Mouse (Mus musculus) liver, embryonic 12.5 days (tissue): ENCODE data around the gene Rps10. TPM values are rescaled to one million over a fixed set of nuclear protein-coding genes. Genes with fewer than 3 reads are reported as not detected.

Experiments used
- ATAC-seq: fragments of 200-750 bp; cut with Nextera tagmentation; 2 replicates; pipeline ENCODE4 v1.8.0; 2017; ENCODE audit warnings: moderate number of reproducible peaks, mild to moderate bottlenecking, moderate library complexity
- H3K27ac ChIP-seq: fragments of 300-500 bp; sonication (generic); 2 replicates; pipeline ENCODE4 v1.5.1; 2016; ENCODE audit warnings: mild to moderate bottlenecking
- H3K27me3 ChIP-seq: fragments of 300-500 bp; sonication (generic); replicated peaks from 2 replicates; pipeline ENCODE4 v1.6.1; 2016; ENCODE audit warnings: mild to moderate bottlenecking, moderate library complexity
- H3K36me3 ChIP-seq: fragments of 300-500 bp; sonication (generic); 2 replicates; pipeline ENCODE4 v1.6.1; 2016; ENCODE audit warnings: mild to moderate bottlenecking, moderate library complexity
- H3K4me1 ChIP-seq: fragments of 300-500 bp; sonication (generic); 2 replicates; pipeline ENCODE4 v1.6.1; 2016
- H3K4me2 ChIP-seq: fragments of 300-500 bp; sonication (generic); 2 replicates; pipeline ENCODE4 v1.6.1; 2016; ENCODE audit warnings: mild to moderate bottlenecking, moderate library complexity
- H3K4me3 ChIP-seq: fragments of 300-500 bp; sonication (generic); 2 replicates; pipeline ENCODE4 v1.5.1; 2016; ENCODE audit warnings: mild to moderate bottlenecking, moderate library complexity
- H3K9ac ChIP-seq: fragments of 300-500 bp; sonication (generic); 2 replicates; pipeline ENCODE4 v1.6.1; 2016; ENCODE audit warnings: mild to moderate bottlenecking, moderate library complexity
- H3K9me3 ChIP-seq: fragments of 300-500 bp; sonication (generic); replicated peaks from 2 replicates; pipeline ENCODE4 v1.6.1; 2016; ENCODE audit warnings: mild to moderate bottlenecking, moderate library complexity
- WGBS: fragments of 180-500 bp; shearing (Covaris S2); methylation state at CpG from one replicate; pipeline ENCODE4 v1.1.7; 2016; ENCODE audit not compliant: insufficient replicate concordance; 5-methylcytosine and 5-hydroxymethylcytosine counted together
- polyA plus RNA-seq: library from polyadenylated mRNA; unstranded; fragments of >200 nt; fragmentation: Nextera tagmentation; extraction: Ambion mirVana; gene quantifications from 2 replicates; pipeline ENCODE4 v1.2.1, GENCODE M21; 2016

The Rps10 gene
- polyA plus RNA-seq, 1 experiment from 2014 or later: 941 TPM

GRCm38 (mm10) chr17:27656414-27656813 is 19.9 kb upstream of the Rps10 start:
- Histone ChIP-seq H3K27ac (no peak overlapping the region), H3K4me2 (no peak overlapping the region), H3K27me3 (peaks cover 63% of the 10 kb centered on the region), H3K4me1 (peaks cover 22% of the 10 kb centered on the region), H3K4me3 (no peak overlapping the region), H3K36me3 (no peaks in the 10 kb centered on the region), H3K9ac (no peak overlapping the region), H3K9me3 (no peaks in the 10 kb centered on the region)
- 5% methylated on average over 5 of the region's 5 CpGs for WGBS
- no peak for ATAC-seq

GRCm38 (mm10) chr17:27656011-27656399 is 19.5 kb upstream of the Rps10 start:
- H3K4me1 ChIP-seq: peaks cover 22% of the 10 kb centered on the region
- H3K4me2 ChIP-seq: peak overlapping the region; percentile 72
- H3K9me3 ChIP-seq: no peaks in the 10 kb centered on the region
- peak overlapping the region; percentile 49; the same call in 1 of the 2 replicates for H3K4me3 ChIP-seq
- H3K9ac ChIP-seq: no peak overlapping the region
- no peak overlapping the region for H3K27ac ChIP-seq
- peaks cover 67% of the 10 kb centered on the region for H3K27me3 ChIP-seq
- WGBS: 0% methylated on average over 13 of the region's 14 CpGs
- ATAC-seq: no peak
- no peaks in the 10 kb centered on the region for H3K36me3 ChIP-seq

- H3K4me2 ChIP-seq: peak within 1 kb of the TSS; percentile 72
- H3K4me3 ChIP-seq: peak within 1 kb of the TSS; percentile 49
- peaks cover 22% of the 10 kb centered on the region for H3K4me1 ChIP-seq
- H3K9ac ChIP-seq: no peak within 1 kb of the TSS
- ATAC-seq: no peak
- no peaks in the 10 kb centered on the region for H3K36me3 ChIP-seq
- H3K9me3 ChIP-seq: no peaks in the 10 kb centered on the region
- peaks cover 73% of the 10 kb centered on the region for H3K27me3 ChIP-seq
- no peak within 1 kb of the TSS for H3K27ac ChIP-seq
- 2% methylated on average over 65 of the region's 65 CpGs for WGBS
These were observed 18.9 kb upstream of the Rps10 start, which contains the start of gene Pacsin1 for GRCm38 (mm10) chr17:27655089-27656010. Pacsin1 (plus strand) TSS chr17:27655509.

- H3K27ac ChIP-seq: no peak overlapping the region
- H3K9me3 ChIP-seq: no peaks in the 10 kb centered on the region
- H3K36me3 ChIP-seq: no peaks in the 10 kb centered on the region
- H3K4me2 ChIP-seq: no peak overlapping the region
- H3K9ac ChIP-seq: no peak overlapping the region
- no peak overlapping the region for H3K4me3 ChIP-seq
- peaks cover 22% of the 10 kb centered on the region for H3K4me1 ChIP-seq
- peaks cover 74% of the 10 kb centered on the region for H3K27me3 ChIP-seq
- WGBS: 31% methylated on average over 10 of the region's 10 CpGs
- no peak for ATAC-seq
These were observed 16.9 kb upstream of the Rps10 start for GRCm38 (mm10) chr17:27653253-27653959.

GRCm38 (mm10) chr17:27652046-27652790 is 15.7 kb upstream of the Rps10 start:
- Histone ChIP-seq H3K4me1 (peaks cover 22% of the 10 kb centered on the region), H3K27me3 (peaks cover 69% of the 10 kb centered on the region), H3K4me3 (no peak overlapping the region), H3K27ac (no peak overlapping the region), H3K9ac (no peak overlapping the region), H3K9me3 (0 out of 2 replicates have a peak, but pooled peaks cover 5% of the 10 kb centered on the region), H3K36me3 (no peaks in the 10 kb centered on the region), H3K4me2 (no peak overlapping the region)
- 68% methylated on average over 23 of the region's 23 CpGs for WGBS
- ATAC-seq: no peak

GRCm38 (mm10) chr17:27650586-27650985 is 14.1 kb upstream of the Rps10 start:
- Histone ChIP-seq H3K4me2 (no peak overlapping the region), H3K9ac (no peak overlapping the region), H3K36me3 (no peaks in the 10 kb centered on the region), H3K4me1 (peaks cover 12% of the 10 kb centered on the region), H3K27ac (no peak overlapping the region), H3K9me3 (0 out of 2 replicates have a peak, but pooled peaks cover 5% of the 10 kb centered on the region), H3K4me3 (no peak overlapping the region), H3K27me3 (peaks cover 53% of the 10 kb centered on the region)
- ATAC-seq: no peak
- WGBS: 65% methylated on average over 13 of the region's 13 CpGs

GRCm38 (mm10) chr17:27650160-27650559 is 13.7 kb upstream of the Rps10 start:
- 11% methylated on average over 12 of the region's 12 CpGs for WGBS
- no peak for ATAC-seq
- Histone ChIP-seq H3K4me3 (no peak overlapping the region), H3K27ac (no peak overlapping the region), H3K9me3 (0 out of 2 replicates have a peak, but pooled peaks cover 5% of the 10 kb centered on the region), H3K36me3 (no peaks in the 10 kb centered on the region), H3K27me3 (peaks cover 48% of the 10 kb centered on the region), H3K4me1 (peaks cover 8% of the 10 kb centered on the region; the same call in 1 of the 2 replicates), H3K9ac (no peak overlapping the region), H3K4me2 (no peak overlapping the region)

GRCm38 (mm10) chr17:27645807-27646206 is 9.3 kb upstream of the Rps10 start:
- Histone ChIP-seq H3K27me3 (peaks cover 5% of the 10 kb centered on the region), H3K4me3 (no peak overlapping the region), H3K27ac (no peak overlapping the region), H3K9me3 (0 out of 2 replicates have a peak, but pooled peaks cover 5% of the 10 kb centered on the region), H3K4me2 (no peak overlapping the region), H3K9ac (no peak overlapping the region), H3K36me3 (no peaks in the 10 kb centered on the region), H3K4me1 (peaks cover 4% of the 10 kb centered on the region; the same call in 1 of the 2 replicates)
- WGBS: 46% methylated on average over 7 of the region's 7 CpGs
- ATAC-seq: no peak

- Histone ChIP-seq H3K9ac (no peak overlapping the region), H3K9me3 (0 out of 2 replicates have a peak, but pooled peaks cover 5% of the 10 kb centered on the region), H3K36me3 (no peaks in the 10 kb centered on the region), H3K27ac (no peak overlapping the region), H3K4me2 (no peak overlapping the region), H3K4me3 (no peak overlapping the region), H3K4me1 (peaks cover 4% of the 10 kb centered on the region; the same call in 1 of the 2 replicates), H3K27me3 (no peaks in the 10 kb centered on the region)
- ATAC-seq: no peak
- 30% methylated on average over 2 of the region's 2 CpGs for WGBS
These were observed 8.1 kb upstream of the Rps10 start for GRCm38 (mm10) chr17:27644572-27644971.

GRCm38 (mm10) chr17:27643756-27644155 is 7.3 kb upstream of the Rps10 start:
- Histone ChIP-seq H3K27ac (no peak overlapping the region), H3K27me3 (no peaks in the 10 kb centered on the region), H3K4me2 (no peak overlapping the region), H3K9ac (no peak overlapping the region), H3K4me3 (no peak overlapping the region), H3K9me3 (0 out of 2 replicates have a peak, but pooled peaks cover 5% of the 10 kb centered on the region), H3K4me1 (peaks cover 4% of the 10 kb centered on the region; the same call in 1 of the 2 replicates), H3K36me3 (no peaks in the 10 kb centered on the region)
- WGBS: 74% methylated on average over 9 of the region's 9 CpGs
- no peak for ATAC-seq

GRCm38 (mm10) chr17:27643101-27643500 is 6.6 kb upstream of the Rps10 start:
- no peak overlapping the region for H3K4me3 ChIP-seq
- H3K27me3 ChIP-seq: no peaks in the 10 kb centered on the region
- H3K9ac ChIP-seq: no peak overlapping the region
- H3K9me3 ChIP-seq: 0 out of 2 replicates have a peak, but pooled peaks cover 5% of the 10 kb centered on the region
- H3K27ac ChIP-seq: no peak overlapping the region
- WGBS: 14% methylated on average over 6 of the region's 6 CpGs
- no peak for ATAC-seq
- no peaks in the 10 kb centered on the region for H3K36me3 ChIP-seq
- H3K4me1 ChIP-seq: peaks cover 4% of the 10 kb centered on the region; the same call in 1 of the 2 replicates
- H3K4me2 ChIP-seq: no peak overlapping the region
